Mouse (Mus musculus): Measurements from ENCODE around the gene A830018L16Rik. TPM values are rescaled to one million over a fixed set of nuclear protein-coding genes. Genes with fewer than 3 reads are reported as not detected.
A peak's percentile ranks its signal among the peaks of the same experiment; 100 is the strongest.
"Not testable (repeated sequence)": the region's sequence is repeated elsewhere in the genome, so short reads cannot be mapped to it uniquely, and the experiment has no call there.

A830018L16Rik gene
- total RNA-seq, 2 experiments from 2014 or later, result 100 to 110 TPM

- DNase-seq (ENCODE audit: extremely low spot score in 1 of 2, low spot score in 2 of 2), result peak in 1 of 2 experiments; percentile 13
- Histone ChIP-seq H3K4me3 (no peak overlapping the region), H3K27ac (no peak overlapping the region; the same call in 1 of the 2 replicates)
- intact Hi-C loops (cut with DNase I), result no loop called here
- TF ChIP-seq CTCF (IDR thresholded peaks at IDR 0.05), result no peak
These were observed 596.7 kb downstream of the A830018L16Rik start for GRCm38 (mm10) chr1:12010607-12011006.

GRCm38 (mm10) chr1:12020646-12021045 is 606.7 kb downstream of the A830018L16Rik start:
- intact Hi-C loops (cut with DNase I), result not testable (repeated sequence)

More at GRCm38 (mm10) chr1:12020646-12021045, 606.7 kb downstream of the A830018L16Rik start:
- H3K4me3 ChIP-seq; DNase-seq (ENCODE audit: extremely low spot score in 1 of 2, low spot score in 2 of 2); H3K27ac ChIP-seq: not testable (repeated sequence)
